In genomic region chr7:25010090-25010913, GRCm38 (mm10) we compare ENCODE assay signal across 7 mouse cellular contexts. TPM values are rescaled to one million over a fixed set of nuclear protein-coding genes. Genes with fewer than 3 reads are reported as not detected.
DNase-seq lines count a peak whose midpoint lies in the region; ATAC-seq and TF ChIP-seq lines count a peak whose summit lies in the region.

No protein-coding gene starts in this region.

- H3K9me3 ChIP-seq in E14TG2a.4 (ENCODE audit: low read length), result no peaks in the 10 kb centered on the region
- no peaks in the 10 kb centered on the region for H3K9me3 ChIP-seq in heart, embryonic 15.5 days (replicated peaks)
- H3K9me3 ChIP-seq in lung, embryonic 15.5 days, result no peaks in the 10 kb centered on the region

- peaks cover 97% of the 10 kb centered on the region for H3K27me3 ChIP-seq in E14TG2a.4 (ENCODE audit: insufficient read depth, low read length)
- H3K27me3 ChIP-seq in heart, embryonic 15.5 days, result peaks cover 73% of the 10 kb centered on the region
- peaks cover 65% of the 10 kb centered on the region for H3K27me3 ChIP-seq in lung, embryonic 15.5 days

- peak; percentile 42 to 45 for DNase-seq in B cell, adult 2 months
- DNase-seq in cerebellum, postnatal 4 days (ENCODE audit: low spot score in 2 of 2), result peak; percentile 71 to 84
- peak; percentile 14 to 68 for DNase-seq in kidney, postnatal 36 days
- peak; percentile 80 for DNase-seq in retina, embryonic 14.5 days (ENCODE audit: low spot score)

- H3K36me3 ChIP-seq in E14TG2a.4 (ENCODE audit: insufficient read depth, low read length), result no peaks in the 10 kb centered on the region
- H3K36me3 ChIP-seq in heart, embryonic 15.5 days, result no peaks in the 10 kb centered on the region
- 0 out of 2 replicates have a peak, but pooled peaks cover 4% of the 10 kb centered on the region for H3K36me3 ChIP-seq in lung, embryonic 15.5 days

- H3K4me1 ChIP-seq in E14TG2a.4 (replicated peaks; ENCODE audit: low read depth, low read length), result peaks cover 90% of the 10 kb centered on the region
- H3K4me1 ChIP-seq in heart, embryonic 15.5 days (replicated peaks), result peaks cover 27% of the 10 kb centered on the region
- H3K4me1 ChIP-seq in lung, embryonic 15.5 days, result peaks cover 15% of the 10 kb centered on the region

- peak; percentile 50 for TF ChIP-seq CTCF in E14TG2a.4 (conservative IDR thresholded peaks at IDR 0.05; ENCODE audit: low read length)

- peak overlapping the region; percentile 78 for H3K4me3 ChIP-seq in E14TG2a.4 (replicated peaks; ENCODE audit: low read length)
- H3K4me3 ChIP-seq in heart, embryonic 15.5 days, result peak overlapping the region; percentile 34
- peak overlapping the region; percentile 32 for H3K4me3 ChIP-seq in lung, embryonic 15.5 days

- no peak; the same call in 1 of the 2 replicates for ATAC-seq in heart, embryonic 15.5 days (replicated peaks; ENCODE audit: insufficient number of reproducible peaks, insufficient read depth, low FRiP score, low read depth)
- ATAC-seq in lung, embryonic 15.5 days (ENCODE audit: borderline replicate concordance, extremely low read depth, low FRiP score, low TSS enrichment), result no peak

- peak overlapping the region; percentile 63 for H3K4me2 ChIP-seq in heart, embryonic 15.5 days
- H3K4me2 ChIP-seq in lung, embryonic 15.5 days, result peak overlapping the region; percentile 68

- 3% methylated on average over 86 of the region's 97 CpGs for WGBS in heart, embryonic 15.5 days
- 2% methylated on average over 85 of the region's 97 CpGs for WGBS in lung, embryonic 15.5 days

- no peak overlapping the region for H3K9ac ChIP-seq in heart, embryonic 15.5 days
- H3K9ac ChIP-seq in lung, embryonic 15.5 days, result no peak overlapping the region

- H3K27ac ChIP-seq in heart, embryonic 15.5 days, result no peak overlapping the region
- no peak overlapping the region for H3K27ac ChIP-seq in lung, embryonic 15.5 days

RNA-seq across cellular contexts. Expression of gene Atp1a3, which starts 4.5 kb away (rescaled TPM):
- 0.54 and 1.9 TPM in 2 replicates for polyA plus RNA-seq in heart, embryonic 15.5 days (2015; fragmentation: Nextera tagmentation; extraction: Ambion mirVana)
- polyA plus RNA-seq in lung, embryonic 15.5 days (2015; fragmentation: Nextera tagmentation; extraction: Ambion mirVana), result 0.84 and 1.3 TPM in 2 replicates

RNA-seq across cellular contexts. Expression of gene Rabac1, which starts 37.7 kb away (rescaled TPM):
- 211 and 225 TPM in 2 replicates for polyA plus RNA-seq in heart, embryonic 15.5 days (2015; fragmentation: Nextera tagmentation; extraction: Ambion mirVana)
- polyA plus RNA-seq in lung, embryonic 15.5 days (2015; fragmentation: Nextera tagmentation; extraction: Ambion mirVana), result 154 and 156 TPM in 2 replicates
